Mouse (Mus musculus) urinary bladder, postnatal 10 days (tissue): ENCODE measurements around the gene Ncoa6.
A peak's percentile ranks its signal among the peaks of the same experiment; 100 is the strongest.

ENCODE experiments used
- DNase-seq: peaks from one replicate; pipeline ENCODE4 v3.0.0; 2022; ENCODE audit warnings: low spot score

The Ncoa6 gene

GRCm38 (mm10) chr2:155367635-155368284 is 105.9 kb downstream of the Ncoa6 start:
- no peak for DNase-seq

- no peak for DNase-seq
Measured at GRCm38 (mm10) chr2:155357686-155358399, 115.9 kb downstream of the Ncoa6 start.

GRCm38 (mm10) chr2:155356971-155357591 is 116.6 kb downstream of the Ncoa6 start, which contains the start of gene Pigu:
TSS of gene Pigu (minus strand) at chr2:155357430.
- peak; percentile 73 for DNase-seq

GRCm38 (mm10) chr2:155354402-155354801 is 119.3 kb downstream of the Ncoa6 start:
- no peak for DNase-seq

- no peak for DNase-seq
Measured at GRCm38 (mm10) chr2:155346670-155347069, 127.0 kb downstream of the Ncoa6 start.
